Mouse (Mus musculus): Measurements from ENCODE around the gene Cuedc1.

GRCm38 (mm10) chr11:88204593-88205368 lies 106.9 kb downstream of the Cuedc1 start:
- TF ChIP-seq CTCF (IDR thresholded peaks at IDR 0.05; ENCODE audit: low read depth) (no peak), EP300 (IDR thresholded peaks at IDR 0.05; ENCODE audit: low read depth) (no peak)
